Mouse (Mus musculus): ENCODE data around the gene Aldh1b1. TPM values are rescaled to one million over a fixed set of nuclear protein-coding genes. Genes with fewer than 3 reads are reported as not detected.

The Aldh1b1 gene
- polyA plus RNA-seq, 1 experiment from 2014 or later: 33.1 TPM

- peaks cover 26% of the 10 kb centered on the region for H3K27me3 ChIP-seq (ENCODE audit: control insufficient read depth, insufficient read depth, low read length)
- WGBS (ENCODE audit: insufficient replicate concordance): 50% methylated on average over 10 of the region's 10 CpGs
- ATAC-seq (replicated peaks; ENCODE audit: insufficient number of reproducible peaks, low FRiP score, low TSS enrichment): no peak
Observed at GRCm38 (mm10) chr4:45848109-45848824, 49.4 kb downstream of the Aldh1b1 start, which contains the start of gene Stra6l. Gene Stra6l (plus strand): TSS chr4:45848664.

GRCm38 (mm10) chr4:45848825-45849156 is 50.0 kb downstream of the Aldh1b1 start:
- Histone ChIP-seq H3K4me3 (ENCODE audit: low read depth, low read length) (no peak overlapping the region), H3K27ac (ENCODE audit: low read depth, low read length) (no peak overlapping the region), H3K4me2 (no peak overlapping the region), H3K9me3 (replicated peaks; ENCODE audit: control insufficient read depth, low read length) (no peaks in the 10 kb centered on the region), H3K4me1 (ENCODE audit: control insufficient read depth, insufficient read depth, low read length) (peaks cover 11% of the 10 kb centered on the region), H3K36me3 (ENCODE audit: control insufficient read depth, insufficient read depth, low read length) (no peaks in the 10 kb centered on the region), H3K27me3 (ENCODE audit: control insufficient read depth, insufficient read depth, low read length) (peaks cover 26% of the 10 kb centered on the region), H3K9ac (ENCODE audit: low read depth, low read length) (no peak overlapping the region)
- no peak for ATAC-seq (replicated peaks; ENCODE audit: insufficient number of reproducible peaks, low FRiP score, low TSS enrichment)
- 49% methylated on average over 10 of the region's 10 CpGs for WGBS (ENCODE audit: insufficient replicate concordance)

More at GRCm38 (mm10) chr4:45848109-45848824, 49.4 kb downstream of the Aldh1b1 start, which contains the start of gene Stra6l:
- Histone ChIP-seq H3K4me3 (ENCODE audit: low read depth, low read length) (no peak within 1 kb of the TSS), H3K36me3 (ENCODE audit: control insufficient read depth, insufficient read depth, low read length) (no peaks in the 10 kb centered on the region), H3K9me3 (replicated peaks; ENCODE audit: control insufficient read depth, low read length) (no peaks in the 10 kb centered on the region), H3K4me2 (no peak within 1 kb of the TSS), H3K9ac (ENCODE audit: low read depth, low read length) (no peak within 1 kb of the TSS), H3K4me1 (ENCODE audit: control insufficient read depth, insufficient read depth, low read length) (peaks cover 5% of the 10 kb centered on the region), H3K27ac (ENCODE audit: low read depth, low read length) (no peak within 1 kb of the TSS)

GRCm38 (mm10) chr4:45849419-45849818 is 50.6 kb downstream of the Aldh1b1 start:
- Histone ChIP-seq H3K9ac (ENCODE audit: low read depth, low read length) (no peak overlapping the region), H3K4me1 (ENCODE audit: control insufficient read depth, insufficient read depth, low read length) (peaks cover 13% of the 10 kb centered on the region), H3K9me3 (replicated peaks; ENCODE audit: control insufficient read depth, low read length) (no peaks in the 10 kb centered on the region), H3K4me3 (ENCODE audit: low read depth, low read length) (no peak overlapping the region), H3K4me2 (no peak overlapping the region), H3K27me3 (ENCODE audit: control insufficient read depth, insufficient read depth, low read length) (peaks cover 26% of the 10 kb centered on the region), H3K27ac (ENCODE audit: low read depth, low read length) (no peak overlapping the region), H3K36me3 (ENCODE audit: control insufficient read depth, insufficient read depth, low read length) (no peaks in the 10 kb centered on the region)
- 47% methylated on average over 1 of the region's 1 CpGs for WGBS (ENCODE audit: insufficient replicate concordance)
- ATAC-seq (replicated peaks; ENCODE audit: insufficient number of reproducible peaks, low FRiP score, low TSS enrichment): no peak

GRCm38 (mm10) chr4:45851640-45852051 is 52.8 kb downstream of the Aldh1b1 start:
- Histone ChIP-seq H3K4me3 (ENCODE audit: low read depth, low read length) (no peak overlapping the region), H3K36me3 (ENCODE audit: control insufficient read depth, insufficient read depth, low read length) (no peaks in the 10 kb centered on the region), H3K27ac (ENCODE audit: low read depth, low read length) (no peak overlapping the region), H3K4me1 (ENCODE audit: control insufficient read depth, insufficient read depth, low read length) (peaks cover 13% of the 10 kb centered on the region), H3K9ac (ENCODE audit: low read depth, low read length) (no peak overlapping the region), H3K4me2 (no peak overlapping the region), H3K9me3 (replicated peaks; ENCODE audit: control insufficient read depth, low read length) (no peaks in the 10 kb centered on the region), H3K27me3 (ENCODE audit: control insufficient read depth, insufficient read depth, low read length) (peaks cover 30% of the 10 kb centered on the region)
- ATAC-seq (replicated peaks; ENCODE audit: insufficient number of reproducible peaks, low FRiP score, low TSS enrichment): no peak
- WGBS (ENCODE audit: insufficient replicate concordance): 20% methylated on average over 3 of the region's 3 CpGs

- H3K4me1 ChIP-seq (ENCODE audit: control insufficient read depth, insufficient read depth, low read length): peaks cover 10% of the 10 kb centered on the region
- H3K36me3 ChIP-seq (ENCODE audit: control insufficient read depth, insufficient read depth, low read length): no peaks in the 10 kb centered on the region
- WGBS (ENCODE audit: insufficient replicate concordance): 43% methylated on average over 15 of the region's 15 CpGs
- peaks cover 24% of the 10 kb centered on the region for H3K27me3 ChIP-seq (ENCODE audit: control insufficient read depth, insufficient read depth, low read length)
- no peaks in the 10 kb centered on the region for H3K9me3 ChIP-seq (replicated peaks; ENCODE audit: control insufficient read depth, low read length)
- no peak overlapping the region for H3K4me2 ChIP-seq
- H3K9ac ChIP-seq (ENCODE audit: low read depth, low read length): no peak overlapping the region
- ATAC-seq (replicated peaks; ENCODE audit: insufficient number of reproducible peaks, low FRiP score, low TSS enrichment): no peak
- H3K27ac ChIP-seq (ENCODE audit: low read depth, low read length): no peak overlapping the region
- no peak overlapping the region for H3K4me3 ChIP-seq (ENCODE audit: low read depth, low read length)
Observed at GRCm38 (mm10) chr4:45853496-45854246, 54.8 kb downstream of the Aldh1b1 start.

Other genes starting within 250 kb of the Aldh1b1 start
- gene Igfbpl1, start 27.9 kb downstream of the Aldh1b1 start, polyA plus RNA-seq (2014; fragmentation: Nextera tagmentation; extraction: Ambion mirVana): 16.8 and 18.4 TPM in 2 replicates
- 0.27 TPM in 1 of 2 replicates, not detected in the other for gene Stra6l, start 49.6 kb downstream of the Aldh1b1 start, polyA plus RNA-seq (2014; fragmentation: Nextera tagmentation; extraction: Ambion mirVana)
- gene Ccdc180, start 91.3 kb downstream of the Aldh1b1 start, polyA plus RNA-seq (2014; fragmentation: Nextera tagmentation; extraction: Ambion mirVana): 0.07 and 0.21 TPM in 2 replicates
- gene Tdrd7, start 166.3 kb downstream of the Aldh1b1 start, polyA plus RNA-seq (2014; fragmentation: Nextera tagmentation; extraction: Ambion mirVana): 19.1 and 19.2 TPM in 2 replicates
- 203 and 215 TPM in 2 replicates for gene Tmod1, start 239.9 kb downstream of the Aldh1b1 start, polyA plus RNA-seq (2014; fragmentation: Nextera tagmentation; extraction: Ambion mirVana)

Data from heart, embryonic 11.5 days (tissue).